Mouse (Mus musculus) thymus, adult 2 months (tissue): ENCODE measurements around the gene Stpg4. TPM values are rescaled to one million over a fixed set of nuclear protein-coding genes. Genes with fewer than 3 reads are reported as not detected.

Source experiments
- DNase-seq: peaks from one replicate; pipeline ENCODE4 v3.0.0; 2021
- H3K27ac ChIP-seq: fragments of 200-500 bp; 2 replicates; pipeline ENCODE4 v1.5.1; 2012; ENCODE audit warnings: low read length, control low read depth; ENCODE audit not compliant: control insufficient read depth, insufficient read depth
- H3K27me3 ChIP-seq: fragments of 200-500 bp; 2 replicates; pipeline ENCODE4 v1.6.1; 2012; ENCODE audit warnings: mild to moderate bottlenecking, low read length, moderate library complexity, mixed read lengths; ENCODE audit not compliant: control insufficient read depth, insufficient read depth
- H3K36me3 ChIP-seq: fragments of 200-500 bp; 2 replicates; pipeline ENCODE4 v1.6.1; 2012; ENCODE audit warnings: mild to moderate bottlenecking, low read length, moderate library complexity; ENCODE audit not compliant: control insufficient read depth, insufficient read depth
- H3K4me1 ChIP-seq: fragments of 200-500 bp; replicated peaks from 2 replicates; pipeline ENCODE4 v1.6.1; 2012; ENCODE audit warnings: low read length; ENCODE audit not compliant: control insufficient read depth, insufficient read depth
- H3K4me3 ChIP-seq: fragments of 200-500 bp; 2 replicates; pipeline ENCODE4 v1.5.1; 2012; ENCODE audit warnings: mild to moderate bottlenecking, low read length, control low read depth, moderate library complexity; ENCODE audit not compliant: control insufficient read depth, insufficient read depth
- CTCF ChIP-seq: fragments of 200-500 bp; IDR thresholded peaks from 2 replicates; pipeline ENCODE4 v1.5.1; 2012; ENCODE audit warnings: mild to moderate bottlenecking, control low read depth, low read length, moderate library complexity, borderline replicate concordance; ENCODE audit not compliant: control insufficient read depth, poor library complexity, insufficient read depth; ENCODE audit errors: extremely low read depth
- POLR2A ChIP-seq: fragments of 200-500 bp; IDR thresholded peaks from 2 replicates; pipeline ENCODE4 v1.6.1; 2012; ENCODE audit warnings: mild to moderate bottlenecking, low read length, control low read depth, moderate library complexity; ENCODE audit not compliant: control insufficient read depth, poor library complexity, insufficient read depth; ENCODE audit errors: extremely low read depth
- WGBS: fragments of 180-500 bp; shearing (Covaris S2); methylation state at CpG from one replicate; pipeline ENCODE4 v1.1.7; 2018; 5-methylcytosine and 5-hydroxymethylcytosine counted together
- polyA plus RNA-seq: library from polyadenylated mRNA; depleted of rRNA; stranded (reverse); fragments of >200 nt; gene quantifications from 2 replicates; pipeline ENCODE4 v1.2.3, GENCODE M21; 2012; rRNA removed

Stpg4 gene
- polyA plus RNA-seq, result 0.24 TPM in 1 of 2 replicates, not detected in the other

DNA sequence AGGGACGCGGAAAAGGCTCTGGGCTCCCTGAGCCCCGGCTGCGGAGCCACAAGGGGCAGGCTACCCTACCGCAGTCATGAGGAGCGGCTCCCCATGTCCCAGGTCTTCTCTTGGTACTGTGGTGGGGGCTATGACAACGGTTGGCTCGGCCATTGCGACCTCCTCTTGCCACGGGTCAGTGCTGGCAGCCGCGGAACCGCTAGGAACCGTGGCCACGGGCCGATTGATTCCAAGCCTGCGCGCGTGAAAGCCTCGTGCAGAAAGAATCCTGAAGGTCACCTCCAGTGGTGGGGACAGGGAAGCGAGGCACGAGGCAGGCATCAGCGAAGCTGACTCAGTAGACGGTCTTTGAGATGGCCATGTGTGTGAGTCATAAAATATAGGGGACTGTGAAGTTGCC lies at the start of gene Stpg4:
Stpg4 (minus strand) TSS at position 231 of the 400 bp plus-strand sequence.
- H3K4me1 ChIP-seq, result no peaks in the 10 kb centered on the region
- TF ChIP-seq POLR2A (no peak), CTCF (no peak)
- WGBS, result 94% methylated on average over 24 of the region's 24 CpGs

DNA sequence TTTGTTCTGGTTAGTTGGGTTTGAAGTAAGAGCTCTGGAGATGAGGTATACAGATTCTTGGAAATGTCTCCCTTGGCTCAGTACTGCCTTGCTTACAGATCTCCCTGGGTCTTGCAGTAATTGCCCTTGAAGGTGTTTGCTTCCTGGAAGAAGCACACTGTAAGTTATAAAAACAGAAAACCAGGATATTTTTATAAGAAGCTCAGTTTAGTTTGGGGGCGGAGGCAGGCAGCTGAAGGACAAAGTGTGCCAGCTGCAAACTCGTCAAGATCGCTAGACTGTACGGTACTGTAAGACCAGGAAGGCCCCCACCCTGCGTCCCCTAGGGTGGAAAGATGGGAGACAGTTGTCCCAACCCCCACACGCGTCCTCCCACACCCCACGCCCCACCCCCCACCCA lies 47.8 kb upstream of the Stpg4 start:
- Histone ChIP-seq H3K4me3 (no peak overlapping the region), H3K36me3 (no peaks in the 10 kb centered on the region), H3K4me1 (peaks cover 12% of the 10 kb centered on the region), H3K27ac (no peak overlapping the region), H3K27me3 (no peaks in the 10 kb centered on the region)
- TF ChIP-seq POLR2A (no peak), CTCF (no peak)
- 58% methylated on average over 8 of the region's 8 CpGs for WGBS
- DNase-seq, result no peak

More for the DNA sequence above, at the start of gene Stpg4:
- no peak within 1 kb of the TSS for H3K4me3 ChIP-seq
- DNase-seq, result no peak
- no peak within 1 kb of the TSS for H3K27ac ChIP-seq
- H3K27me3 ChIP-seq, result no peaks in the 10 kb centered on the region
- H3K36me3 ChIP-seq, result peaks cover 10% of the 10 kb centered on the region

GRCm38 (mm10) chr17:87474501-87474795 lies 46.9 kb upstream of the Stpg4 start:
- no peak for TF ChIP-seq POLR2A
- TF ChIP-seq CTCF, result no peak
- Histone ChIP-seq H3K27ac (no peak overlapping the region), H3K4me3 (no peak overlapping the region), H3K36me3 (no peaks in the 10 kb centered on the region), H3K4me1 (peaks cover 12% of the 10 kb centered on the region), H3K27me3 (no peaks in the 10 kb centered on the region)
- 16% methylated on average over 7 of the region's 7 CpGs for WGBS
- no peak for DNase-seq

DNA sequence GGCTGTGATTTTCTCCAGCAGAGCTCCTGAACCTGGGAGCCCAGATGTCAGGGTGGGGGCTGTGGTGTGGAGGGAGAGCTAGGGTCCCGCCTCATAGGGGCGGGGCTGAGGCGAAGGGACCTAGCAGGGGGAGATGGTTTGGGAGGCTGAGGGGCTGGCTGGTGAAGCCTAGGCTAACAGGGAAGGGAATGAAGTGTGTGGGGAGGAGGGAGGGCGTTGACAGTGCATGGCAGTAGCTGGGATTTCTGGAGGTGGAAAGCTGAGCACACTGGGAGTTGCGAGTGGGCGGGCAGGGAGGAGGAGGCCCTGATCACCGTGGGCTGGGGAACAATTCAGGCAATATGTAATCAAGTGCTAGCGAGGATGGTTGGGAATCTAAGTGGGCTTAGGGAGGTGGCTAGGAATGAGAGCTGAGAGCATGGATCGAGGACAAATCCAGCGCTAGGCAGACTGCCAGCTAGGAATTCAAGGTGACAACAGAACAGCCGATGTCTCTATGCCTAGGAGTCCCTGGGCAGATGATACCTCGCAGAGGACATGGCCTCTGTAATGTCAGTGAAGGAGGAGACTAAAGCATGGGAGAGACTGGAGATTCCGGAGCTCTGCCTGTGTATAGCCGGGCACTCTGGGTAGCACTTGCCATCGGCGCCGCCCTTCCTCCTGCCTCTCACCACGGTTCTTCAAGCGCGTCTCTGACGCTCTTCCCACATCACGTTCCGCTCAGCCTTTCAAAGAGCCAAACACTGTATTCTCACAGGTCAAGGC lies 46.4 kb upstream of the Stpg4 start:
- Histone ChIP-seq H3K36me3 (no peaks in the 10 kb centered on the region), H3K4me1 (peaks cover 12% of the 10 kb centered on the region), H3K27ac (no peak overlapping the region), H3K27me3 (no peaks in the 10 kb centered on the region), H3K4me3 (peak overlapping the region; percentile 23)
- TF ChIP-seq CTCF (no peak), POLR2A (no peak)
- DNase-seq, result no peak
- 6% methylated on average over 23 of the region's 23 CpGs for WGBS

GRCm38 (mm10) chr17:87473441-87473735 lies 45.8 kb upstream of the Stpg4 start:
- TF ChIP-seq CTCF, result no peak
- no peak for TF ChIP-seq POLR2A
- DNase-seq, result no peak
- H3K27ac ChIP-seq, result no peak overlapping the region
- H3K36me3 ChIP-seq, result no peaks in the 10 kb centered on the region
- H3K4me1 ChIP-seq, result peaks cover 12% of the 10 kb centered on the region
- 20% methylated on average over 9 of the region's 9 CpGs for WGBS
- no peak overlapping the region for H3K4me3 ChIP-seq
- no peaks in the 10 kb centered on the region for H3K27me3 ChIP-seq

- 45% methylated on average over 10 of the region's 10 CpGs for WGBS
- Histone ChIP-seq H3K27me3 (no peaks in the 10 kb centered on the region), H3K4me3 (no peak overlapping the region), H3K4me1 (peaks cover 12% of the 10 kb centered on the region), H3K36me3 (no peaks in the 10 kb centered on the region), H3K27ac (no peak overlapping the region)
- no peak for TF ChIP-seq POLR2A
- TF ChIP-seq CTCF, result no peak
- DNase-seq, result no peak
Measured at GRCm38 (mm10) chr17:87472879-87473278, 45.3 kb upstream of the Stpg4 start.

DNA sequence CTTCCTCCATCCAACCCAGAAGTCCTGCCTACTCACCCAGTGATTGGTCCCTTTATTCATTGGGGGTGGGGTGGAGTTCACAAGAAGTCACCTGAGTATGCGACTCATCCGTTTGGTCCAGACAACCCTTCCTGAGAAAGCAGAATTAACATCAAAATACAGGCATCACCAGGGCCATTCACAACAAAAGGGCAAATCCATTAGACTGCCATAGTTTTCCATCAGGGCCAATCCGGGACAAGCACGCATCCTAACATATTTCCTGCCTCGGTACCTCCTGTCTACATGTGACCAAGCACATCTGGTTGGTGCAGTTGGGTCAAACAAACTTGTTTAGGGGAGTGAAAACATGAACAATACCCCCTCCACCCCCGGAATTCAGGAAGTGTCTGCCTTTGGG lies 44.1 kb upstream of the Stpg4 start:
- Histone ChIP-seq H3K36me3 (no peaks in the 10 kb centered on the region), H3K27me3 (no peaks in the 10 kb centered on the region), H3K27ac (no peak overlapping the region), H3K4me3 (no peak overlapping the region), H3K4me1 (peaks cover 12% of the 10 kb centered on the region)
- no peak for DNase-seq
- 93% methylated on average over 6 of the region's 6 CpGs for WGBS
- no peak for TF ChIP-seq CTCF
- TF ChIP-seq POLR2A, result no peak
